Mouse (Mus musculus) gastrocnemius, postnatal 4 days (tissue): ENCODE results near the gene Olfr503. TPM values are rescaled to one million over a fixed set of nuclear protein-coding genes. Genes with fewer than 3 reads are reported as not detected.
"Not testable (repeated sequence)": the region's sequence is repeated elsewhere in the genome, so short reads cannot be mapped to it uniquely, and the experiment has no call there.

Experiments used
- DNase-seq, 2 experiments: peaks; one replicate each; pipeline ENCODE4 v3.0.0; 2021 to 2022; ENCODE audit warnings: low spot score in 2 of 2, mixed read lengths in 2 of 2
- long read RNA-seq, 2 experiments: library from polyadenylated mRNA; stranded (forward); transcript quantifications; one replicate each; pipeline ENCODE4 v2.0.0; 2021
- total RNA-seq, 2 experiments: library from RNA; stranded (reverse); gene quantifications; 2 replicates each; pipeline ENCODE4 v1.2.3; 2021

Olfr503 gene
- not detected for total RNA-seq
- long read RNA-seq, experiment 1, result 0 reads
- long read RNA-seq, experiment 2, result 0 reads

DNA sequence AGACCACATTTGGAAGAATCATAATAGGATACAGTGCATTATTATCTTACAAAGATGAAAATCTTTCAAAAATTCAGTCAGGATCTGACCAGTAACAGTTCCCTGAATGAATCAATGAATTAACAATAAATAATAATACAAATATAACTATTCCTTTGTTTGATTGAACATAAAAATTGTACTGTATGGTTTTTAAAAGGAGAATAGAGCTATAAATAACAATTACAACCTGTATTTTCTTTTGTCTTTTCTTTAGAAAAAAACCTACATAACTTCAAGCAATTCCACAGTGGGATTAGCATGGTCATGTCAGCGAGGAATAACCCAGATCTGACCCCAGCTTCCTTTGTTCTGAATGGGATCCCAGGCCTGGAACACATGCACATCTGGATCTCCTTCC lies at the start of gene Olfr503:
Gene Olfr503 (plus strand): TSS at position 301 of the 400 bp plus-strand sequence.
- not testable (repeated sequence) for DNase-seq

- DNase-seq, result no peak
Observed at GRCm38 (mm10) chr7:108524965-108525364, 19.4 kb upstream of the Olfr503 start, which contains the start of gene Olfr502. Gene Olfr502 (minus strand): TSS chr7:108525065.

DNA sequence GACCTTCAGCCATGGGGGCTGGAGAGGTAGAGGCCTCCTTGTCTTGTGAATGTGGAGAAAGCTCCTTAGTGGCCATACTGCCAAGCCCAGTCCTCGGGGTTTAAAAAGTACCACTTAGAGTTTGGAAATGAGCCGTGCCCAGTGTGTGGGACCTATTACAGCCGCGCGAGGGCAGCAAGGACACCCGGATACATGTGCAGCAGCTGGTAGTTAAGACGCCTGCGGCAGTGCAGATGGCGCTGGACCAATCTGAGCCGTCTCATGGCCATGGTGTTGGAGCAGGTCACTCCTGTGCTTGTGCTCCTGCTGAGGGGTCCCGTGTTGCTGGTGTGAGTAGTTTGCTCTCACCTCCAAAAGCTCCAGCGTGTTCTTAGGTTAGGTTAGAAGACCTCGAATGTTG lies 1.9 kb upstream of the Olfr503 start:
- DNase-seq, result no peak

DNA sequence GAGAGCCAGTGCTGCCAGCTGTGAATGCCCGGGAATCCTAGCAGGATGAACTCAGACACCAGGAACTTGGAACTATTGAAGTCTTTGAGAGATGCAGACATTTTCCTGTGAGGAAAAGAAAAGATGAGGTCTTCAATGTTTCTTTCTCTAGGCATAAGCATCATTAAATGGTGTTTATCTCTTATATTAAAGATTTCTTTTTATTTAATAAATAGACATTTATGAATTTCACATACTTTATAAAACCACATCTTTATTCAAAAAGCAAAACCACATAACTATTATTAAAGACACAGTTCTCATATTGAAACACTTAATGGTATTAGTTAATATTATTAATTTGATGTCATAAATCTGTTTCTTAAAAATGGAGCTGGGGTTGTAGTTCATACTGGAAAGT lies 21.4 kb downstream of the Olfr503 start, which contains the start of gene Olfr504:
Gene Olfr504 (minus strand): TSS at position 101 of the 400 bp plus-strand sequence.
- DNase-seq, result no peak

- no peak for DNase-seq
Observed at GRCm38 (mm10) chr7:108589797-108590196, 45.5 kb downstream of the Olfr503 start.

Other genes starting within 250 kb of the Olfr503 start
- not detected for gene Olfr491, start 231.1 kb upstream of the Olfr503 start, total RNA-seq
- not detected for gene Olfr492, start 220.9 kb upstream of the Olfr503 start, total RNA-seq
- not detected for gene Olfr493, start 197.5 kb upstream of the Olfr503 start, total RNA-seq
- not detected for gene Olfr494, start 179.2 kb upstream of the Olfr503 start, total RNA-seq
- not detected for gene Olfr495, start 151.4 kb upstream of the Olfr503 start, total RNA-seq
- gene Olfr497, start 124.1 kb upstream of the Olfr503 start, total RNA-seq, result not detected
- gene Olfr498, start 79.2 kb upstream of the Olfr503 start, total RNA-seq, result not detected
- gene Olfr502, start 19.5 kb upstream of the Olfr503 start, total RNA-seq, result not detected
- gene Olfr504, start 21.3 kb downstream of the Olfr503 start, total RNA-seq, result not detected
- not detected for gene Olfr506, start 66.3 kb downstream of the Olfr503 start, total RNA-seq
- gene Olfr507, start 77.3 kb downstream of the Olfr503 start, total RNA-seq, result not detected
- not detected for gene Olfr508, start 85.5 kb downstream of the Olfr503 start, total RNA-seq
- not detected for gene Olfr509, start 107.4 kb downstream of the Olfr503 start, total RNA-seq
- gene Olfr510, start 121.9 kb downstream of the Olfr503 start, total RNA-seq, result not detected
- not detected for gene Olfr512, start 168.8 kb downstream of the Olfr503 start, total RNA-seq
- gene Olfr513, start 206.4 kb downstream of the Olfr503 start, total RNA-seq, result not detected